Mouse (Mus musculus): ENCODE measurements around the gene Zfp874a. TPM values are rescaled to one million over a fixed set of nuclear protein-coding genes. Genes with fewer than 3 reads are reported as not detected.

The Zfp874a gene
- total and polyA plus RNA-seq, 3 experiments: 4.1 to 6.1 TPM; not detected in 1

- Histone ChIP-seq H3K9me3 (replicated peaks; ENCODE audit: insufficient read depth, low read length) (no peaks in the 10 kb centered on the region), H3K27me3 (ENCODE audit: control insufficient read depth in 1 of 2, insufficient read depth in 2 of 2, low read length in 2 of 2) (no peaks in the 10 kb centered on the region), H3K9ac (ENCODE audit: control insufficient read depth, low read depth, low read length, poor library complexity, severe bottlenecking) (no peak overlapping the region), H3K79me2 (ENCODE audit: control insufficient read depth, insufficient read depth, low read length, poor library complexity) (peaks cover 4% of the 10 kb centered on the region), H3K36me3 (ENCODE audit: control insufficient read depth in 1 of 2, insufficient read depth in 2 of 2, low read length in 2 of 2) (no peaks in the 10 kb centered on the region; a peak in 2 of 4 replicates), H3K27ac (ENCODE audit: control insufficient read depth, low read depth, low read length) (no peak overlapping the region), H3K4me3 (ENCODE audit: control insufficient read depth in 1 of 2, insufficient read depth in 1 of 2, low read depth in 2 of 2, low read length in 2 of 2) (no peak overlapping the region), H3K4me1 (ENCODE audit: control insufficient read depth in 1 of 2, insufficient read depth in 2 of 2, low read length in 2 of 2) (peaks cover 0 to 8% of the 10 kb centered on the region in 2 experiments; a peak in 2 of 4 replicates)
- TF ChIP-seq POLR2A (IDR thresholded peaks at IDR 0.05; ENCODE audit: control insufficient read depth in 1 of 2, insufficient read depth in 1 of 2, low read depth in 1 of 2, low read length in 2 of 2, poor library complexity in 1 of 2): no peak
- TF ChIP-seq MAZ (IDR thresholded peaks at IDR 0.05; ENCODE audit: low read depth, low read length): no peak
- TF ChIP-seq POLR2AphosphoS2 (IDR thresholded peaks at IDR 0.05; ENCODE audit: low read length): no peak
- no peak for DNase-seq (ENCODE audit: low read depth, low spot score)
Observed at GRCm38 (mm10) chr13:67500908-67501307, 49.5 kb upstream of the Zfp874a start.

DNA sequence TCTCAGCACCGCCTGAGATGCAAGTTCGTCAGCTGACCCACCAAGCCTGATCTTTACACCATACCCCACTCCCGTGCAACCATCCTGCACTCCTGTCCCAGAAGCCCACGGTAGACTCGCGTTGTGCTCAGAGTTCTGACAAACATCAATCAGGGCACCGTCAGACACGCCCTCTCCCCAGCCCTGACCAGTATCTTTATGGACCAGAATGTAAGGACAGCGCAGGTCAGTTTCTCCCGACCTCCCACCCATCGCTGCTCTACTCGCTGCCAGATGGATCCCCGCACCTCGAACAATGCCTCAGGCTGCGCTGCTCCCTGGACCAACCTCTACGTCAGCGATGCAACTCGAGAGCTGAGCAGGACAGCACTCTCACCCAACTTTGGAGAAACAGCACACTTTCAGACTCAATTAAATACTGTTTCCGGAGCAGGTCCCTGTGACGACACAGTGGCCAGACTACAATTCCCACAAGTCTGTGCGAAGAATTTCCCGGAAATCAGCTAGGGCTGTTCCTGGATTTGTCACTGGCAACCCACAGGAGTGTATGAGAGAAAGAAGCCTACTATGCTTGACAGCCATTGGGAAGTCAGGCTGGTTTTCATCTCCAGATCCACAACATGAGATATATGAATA, 48.8 kb upstream of the Zfp874a start, which contains the start of gene Zfp58:
Zfp58 (minus strand) TSS at position 472 of the 636 bp plus-strand sequence.
- TF ChIP-seq HCFC1 (IDR thresholded peaks at IDR 0.05; ENCODE audit: low read depth, low read length) (peak; percentile 99), NRF1 (IDR thresholded peaks at IDR 0.05; ENCODE audit: insufficient read depth, low read depth, low read length, poor library complexity, severe bottlenecking) (no peak; the same call in 1 of the 2 replicates), POLR2A (IDR thresholded peaks at IDR 0.05; ENCODE audit: control insufficient read depth in 1 of 2, insufficient read depth in 1 of 2, low read depth in 1 of 2, low read length in 2 of 2, poor library complexity in 1 of 2) (peak; percentile 40 to 86; a peak in 3 of 4 replicates), SIN3A (IDR thresholded peaks at IDR 0.05; ENCODE audit: low read length) (peak; percentile 98), TCF12 (IDR thresholded peaks at IDR 0.05; ENCODE audit: low read depth, low read length) (0 out of 2 replicates have a peak, but pooled peaks have one; percentile 48), GATA1 (IDR thresholded peaks at IDR 0.05; ENCODE audit: low read depth, low read length) (0 out of 2 replicates have a peak, but pooled peaks have one; percentile 18), MYC (IDR thresholded peaks at IDR 0.05; ENCODE audit: low read depth, low read length) (peak; percentile 82), RCOR1 (IDR thresholded peaks at IDR 0.05; ENCODE audit: low read depth, low read length) (no peak), ELF1 (IDR thresholded peaks at IDR 0.05; ENCODE audit: low read depth, low read length) (peak; percentile 98), MAX (IDR thresholded peaks at IDR 0.05; ENCODE audit: low read length) (peak; percentile 74), UBTF (IDR thresholded peaks at IDR 0.05; ENCODE audit: borderline replicate concordance, insufficient read depth, low read depth, low read length) (no peak), POLR2AphosphoS5 (IDR thresholded peaks at IDR 0.05; ENCODE audit: borderline replicate concordance, low read depth, low read length) (no peak), KAT2A (conservative IDR thresholded peaks at IDR 0.05; ENCODE audit: low read depth, low read length) (peak; percentile 91), POLR2AphosphoS2 (IDR thresholded peaks at IDR 0.05; ENCODE audit: low read length) (peak; percentile 71), MXI1 (IDR thresholded peaks at IDR 0.05; ENCODE audit: low read depth, low read length) (peak; percentile 87), TBP (IDR thresholded peaks at IDR 0.05; ENCODE audit: low read depth, low read length) (peak; percentile 70), ETS1 (IDR thresholded peaks at IDR 0.05; ENCODE audit: low read depth, low read length) (peak; percentile 48), ZKSCAN1 (IDR thresholded peaks at IDR 0.05; ENCODE audit: low read depth, low read length) (peak; percentile 96), CHD2 (IDR thresholded peaks at IDR 0.05; ENCODE audit: low read length) (peak; percentile 52), ZMIZ1 (IDR thresholded peaks at IDR 0.05; ENCODE audit: low read depth, low read length) (peak; percentile 76), NELFE (IDR thresholded peaks at IDR 0.05; ENCODE audit: low read depth, low read length) (peak; percentile 88)
- H3K4me3 ChIP-seq (ENCODE audit: control insufficient read depth in 1 of 2, insufficient read depth in 1 of 2, low read depth in 2 of 2, low read length in 2 of 2): peak within 1 kb of the TSS; percentile 66 to 77
- H3K9me3 ChIP-seq (replicated peaks; ENCODE audit: insufficient read depth, low read length): no peaks in the 10 kb centered on the region
- peak within 1 kb of the TSS; percentile 62 for H3K9ac ChIP-seq (ENCODE audit: control insufficient read depth, low read depth, low read length, poor library complexity, severe bottlenecking)
- H3K79me2 ChIP-seq (ENCODE audit: control insufficient read depth, insufficient read depth, low read length, poor library complexity): peaks cover 4% of the 10 kb centered on the region
- H3K27me3 ChIP-seq (ENCODE audit: control insufficient read depth in 1 of 2, insufficient read depth in 2 of 2, low read length in 2 of 2): no peaks in the 10 kb centered on the region
- H3K36me3 ChIP-seq (ENCODE audit: control insufficient read depth in 1 of 2, insufficient read depth in 2 of 2, low read length in 2 of 2): no peaks in the 10 kb centered on the region; a peak in 2 of 4 replicates
- peak within 1 kb of the TSS; percentile 5; the same call in 1 of the 2 replicates for H3K27ac ChIP-seq (ENCODE audit: control insufficient read depth, low read depth, low read length)
- peaks cover 0 to 8% of the 10 kb centered on the region in 2 experiments; a peak in 2 of 4 replicates for H3K4me1 ChIP-seq (ENCODE audit: control insufficient read depth in 1 of 2, insufficient read depth in 2 of 2, low read length in 2 of 2)
- peak; percentile 93 for DNase-seq (ENCODE audit: low read depth, low spot score)
